Mouse (Mus musculus): ENCODE results near the gene Gpr157.
"Not testable (repeated sequence)": the region's sequence is repeated elsewhere in the genome, so short reads cannot be mapped to it uniquely, and the experiment has no call there.

The Gpr157 gene

GRCm38 (mm10) chr4:150087161-150087889, at the start of gene Gpr157:
Gpr157 (plus strand) TSS chr4:150087365.
- in situ Hi-C loops (cut with MboI; ENCODE audit: low sequenced_read_pairs), result no loop called here

GRCm38 (mm10) chr4:150038533-150038932, 48.6 kb upstream of the Gpr157 start:
- in situ Hi-C loops (cut with MboI; ENCODE audit: low sequenced_read_pairs), result loop anchor here (5.0 to 10.0 kb wide), 2 partner anchors 34 to 56 kb away; no protein-coding TSS in a partner anchor

DNA sequence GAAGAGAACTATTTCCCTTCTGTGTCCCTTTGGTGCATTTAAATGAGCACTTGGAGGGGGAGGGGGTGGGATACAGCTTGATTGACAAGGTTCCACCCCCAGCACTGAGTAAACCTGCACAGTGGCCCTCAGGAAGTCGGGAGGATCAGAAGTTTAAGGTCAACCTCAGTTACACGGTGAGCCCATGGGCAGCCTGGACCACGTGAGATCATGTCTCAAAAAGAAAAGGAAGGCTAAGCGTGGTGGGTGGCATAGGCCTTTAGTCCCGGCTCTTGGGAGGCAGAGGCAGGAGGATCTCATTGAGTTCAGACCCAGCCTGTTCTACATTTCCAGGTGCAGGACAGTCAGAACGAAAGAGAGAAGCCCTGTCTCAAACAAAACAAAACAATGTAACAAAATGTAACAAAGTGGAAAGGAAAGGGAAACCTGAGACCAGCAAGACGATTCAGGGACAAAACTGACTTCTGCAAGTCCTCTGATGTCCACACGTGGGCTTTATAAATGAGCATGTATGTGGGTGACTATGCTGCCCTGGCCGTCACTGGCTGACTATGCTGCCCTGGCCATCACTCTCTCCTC, 47.1 kb upstream of the Gpr157 start:
- in situ Hi-C loops (cut with MboI; ENCODE audit: low sequenced_read_pairs), result no loop called here

- in situ Hi-C loops (cut with MboI; ENCODE audit: low sequenced_read_pairs), result not testable (repeated sequence)
These were observed 46.3 kb upstream of the Gpr157 start for GRCm38 (mm10) chr4:150040856-150041255.

DNA sequence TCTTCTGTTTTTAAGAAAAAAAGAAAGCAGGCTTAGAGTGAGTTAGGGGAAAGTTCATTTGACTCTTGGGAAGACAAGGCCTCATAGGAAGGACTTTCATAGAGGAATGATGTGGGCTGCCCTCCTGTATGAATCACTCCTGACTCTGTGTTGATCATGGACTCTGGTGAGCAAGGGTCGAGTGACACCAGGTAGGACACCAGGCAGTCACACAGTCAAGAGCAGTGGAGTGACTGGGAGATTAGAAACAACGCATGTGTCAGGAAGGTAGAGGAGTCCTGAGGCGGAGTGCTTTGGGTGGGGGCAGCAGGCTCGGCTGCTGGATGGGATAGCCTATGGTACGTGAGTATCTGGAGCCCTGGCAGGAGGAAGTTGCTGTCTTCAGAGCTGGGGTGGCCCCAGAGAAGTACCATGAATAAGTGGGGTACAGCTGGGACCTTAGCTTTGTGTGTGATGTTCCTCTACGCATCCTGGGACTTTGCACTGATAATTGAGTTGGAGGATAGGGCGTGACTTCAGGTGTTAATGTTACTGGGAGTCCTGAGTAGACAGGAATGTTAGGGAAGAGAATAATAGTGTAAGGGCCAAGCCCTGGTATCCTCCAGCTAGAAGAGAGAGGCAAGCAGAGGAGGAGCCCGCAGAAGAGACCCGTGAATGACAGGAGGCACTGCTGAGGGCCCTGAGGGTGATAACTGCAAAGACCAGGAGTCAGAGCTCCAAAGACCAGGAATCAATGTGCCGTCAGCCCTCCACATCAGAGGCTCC, 45.6 kb upstream of the Gpr157 start:
- in situ Hi-C loops (cut with MboI; ENCODE audit: low sequenced_read_pairs), result no loop called here

- in situ Hi-C loops (cut with MboI; ENCODE audit: low sequenced_read_pairs), result no loop called here
These were observed 43.6 kb upstream of the Gpr157 start for GRCm38 (mm10) chr4:150043591-150043990.

DNA sequence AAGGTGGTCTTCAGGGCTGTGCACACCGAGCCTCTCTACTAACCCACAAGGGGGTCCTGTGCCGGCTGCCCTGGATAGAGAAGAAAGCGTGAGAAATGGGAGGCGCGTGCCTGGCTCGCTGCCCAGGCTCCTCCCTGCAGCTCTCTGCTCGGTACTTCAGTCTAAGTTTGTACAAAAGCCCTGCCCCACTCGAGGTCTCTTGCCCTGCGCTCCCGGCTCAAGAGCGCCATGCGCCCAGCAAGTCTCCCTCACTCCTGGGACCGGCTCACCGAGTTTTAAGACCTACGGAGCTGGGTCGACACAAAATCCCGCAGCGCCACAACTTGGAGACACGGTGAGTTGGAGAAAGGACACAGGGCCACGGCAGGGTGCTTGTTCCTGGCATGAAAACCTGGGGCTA, 39.1 kb upstream of the Gpr157 start:
- in situ Hi-C loops (cut with MboI; ENCODE audit: low sequenced_read_pairs), result no loop called here

DNA sequence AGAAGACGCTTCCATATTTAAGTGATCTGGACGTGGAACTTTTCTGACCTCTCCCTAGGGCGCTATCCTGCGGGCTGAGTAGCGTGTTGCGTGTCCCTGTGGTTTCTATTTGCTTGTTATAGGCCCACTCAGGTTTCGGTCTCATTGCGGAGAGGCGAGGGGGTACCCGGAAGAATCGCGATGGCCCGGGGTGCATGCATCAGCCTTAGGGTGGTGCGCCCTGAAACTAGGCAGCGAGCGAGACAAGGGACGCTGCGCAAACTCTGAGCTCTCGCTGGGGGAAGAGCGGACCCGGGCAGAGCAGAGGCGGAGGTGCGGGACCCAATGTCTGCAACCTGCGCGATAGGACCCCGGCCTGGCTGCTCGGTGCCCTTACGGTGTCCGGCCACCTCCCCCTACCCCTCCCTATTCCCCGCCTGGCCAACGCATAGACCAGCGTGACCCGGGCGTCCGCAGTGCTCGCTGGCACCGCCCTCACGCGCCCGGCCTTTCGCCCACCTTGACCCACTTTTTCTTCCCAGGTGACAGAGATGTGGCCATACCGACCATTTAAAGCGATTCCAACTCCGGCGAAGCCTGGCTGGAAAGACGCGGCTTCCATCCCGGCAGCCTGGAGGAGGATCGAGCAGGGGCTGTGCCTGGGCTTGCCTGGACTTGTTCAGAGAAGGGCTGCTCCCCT, 38.5 kb upstream of the Gpr157 start:
- in situ Hi-C loops (cut with MboI; ENCODE audit: low sequenced_read_pairs), result no loop called here

- in situ Hi-C loops (cut with MboI; ENCODE audit: low sequenced_read_pairs), result no loop called here
These were observed 38.0 kb upstream of the Gpr157 start for GRCm38 (mm10) chr4:150049157-150049513.

GRCm38 (mm10) chr4:150049564-150050226, 37.5 kb upstream of the Gpr157 start:
- in situ Hi-C loops (cut with MboI; ENCODE audit: low sequenced_read_pairs), result no loop called here

- in situ Hi-C loops (cut with MboI; ENCODE audit: low sequenced_read_pairs), result no loop called here
These were observed 35.7 kb upstream of the Gpr157 start for GRCm38 (mm10) chr4:150051514-150051913.

GRCm38 (mm10) chr4:150052380-150052779, 34.8 kb upstream of the Gpr157 start:
- in situ Hi-C loops (cut with MboI; ENCODE audit: low sequenced_read_pairs), result no loop called here

DNA sequence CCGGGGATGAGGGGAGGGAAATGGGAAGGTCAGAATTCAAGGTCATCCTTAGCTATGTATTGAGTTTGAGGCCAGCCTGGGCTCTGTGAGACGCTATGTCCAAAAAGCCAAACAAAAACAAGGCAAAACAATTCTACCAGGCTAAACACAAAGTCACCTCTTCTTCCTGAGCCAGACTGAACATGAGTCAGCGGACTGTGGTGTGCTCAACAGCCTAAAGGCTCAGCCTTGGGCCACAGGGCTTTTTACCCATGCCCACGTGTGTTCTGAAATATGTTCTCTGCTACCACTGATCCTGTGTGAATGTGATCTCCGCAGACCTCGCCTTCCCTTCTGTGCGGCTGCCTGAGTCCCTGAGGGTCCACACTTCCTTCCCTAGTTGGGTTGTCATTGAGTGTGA, 31.0 kb upstream of the Gpr157 start:
- in situ Hi-C loops (cut with MboI; ENCODE audit: low sequenced_read_pairs), result no loop called here

- in situ Hi-C loops (cut with MboI; ENCODE audit: low sequenced_read_pairs), result no loop called here
These were observed 29.4 kb upstream of the Gpr157 start for GRCm38 (mm10) chr4:150057722-150058121.

DNA sequence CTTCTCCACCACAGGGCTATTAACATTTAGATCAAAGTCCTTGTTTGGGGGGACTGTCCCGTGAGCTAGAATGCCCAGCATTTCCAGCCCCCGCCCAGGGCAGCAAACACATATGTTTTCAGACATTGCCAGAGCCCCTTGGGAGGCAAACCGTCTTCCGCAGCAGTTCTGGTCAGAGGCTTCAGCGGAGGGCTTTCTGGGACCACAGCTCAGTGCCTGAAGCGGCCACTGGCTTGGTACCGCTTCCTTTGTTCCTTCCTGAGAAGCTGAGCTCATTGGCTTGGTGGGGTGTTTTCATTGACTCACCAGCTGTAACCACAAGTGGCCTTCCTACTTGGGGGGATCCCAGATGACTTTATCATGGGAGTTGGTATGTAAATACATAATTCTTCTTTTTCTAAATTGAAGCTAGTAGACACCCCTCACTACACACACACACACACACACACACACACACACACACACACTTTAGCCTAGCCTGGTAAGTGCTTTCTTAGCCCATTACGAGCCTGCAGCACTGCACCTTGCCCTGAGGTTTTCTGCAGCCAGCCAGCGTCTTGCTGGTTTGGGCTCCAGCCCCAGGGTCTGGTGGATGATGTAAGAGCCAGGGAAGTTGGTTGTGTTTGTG, 27.2 kb upstream of the Gpr157 start:
- in situ Hi-C loops (cut with MboI; ENCODE audit: low sequenced_read_pairs), result no loop called here

- in situ Hi-C loops (cut with MboI; ENCODE audit: low sequenced_read_pairs), result no loop called here
These were observed 26.5 kb upstream of the Gpr157 start for GRCm38 (mm10) chr4:150060469-150061170.

GRCm38 (mm10) chr4:150061432-150062225, 25.5 kb upstream of the Gpr157 start:
- in situ Hi-C loops (cut with MboI; ENCODE audit: low sequenced_read_pairs), result no loop called here

DNA sequence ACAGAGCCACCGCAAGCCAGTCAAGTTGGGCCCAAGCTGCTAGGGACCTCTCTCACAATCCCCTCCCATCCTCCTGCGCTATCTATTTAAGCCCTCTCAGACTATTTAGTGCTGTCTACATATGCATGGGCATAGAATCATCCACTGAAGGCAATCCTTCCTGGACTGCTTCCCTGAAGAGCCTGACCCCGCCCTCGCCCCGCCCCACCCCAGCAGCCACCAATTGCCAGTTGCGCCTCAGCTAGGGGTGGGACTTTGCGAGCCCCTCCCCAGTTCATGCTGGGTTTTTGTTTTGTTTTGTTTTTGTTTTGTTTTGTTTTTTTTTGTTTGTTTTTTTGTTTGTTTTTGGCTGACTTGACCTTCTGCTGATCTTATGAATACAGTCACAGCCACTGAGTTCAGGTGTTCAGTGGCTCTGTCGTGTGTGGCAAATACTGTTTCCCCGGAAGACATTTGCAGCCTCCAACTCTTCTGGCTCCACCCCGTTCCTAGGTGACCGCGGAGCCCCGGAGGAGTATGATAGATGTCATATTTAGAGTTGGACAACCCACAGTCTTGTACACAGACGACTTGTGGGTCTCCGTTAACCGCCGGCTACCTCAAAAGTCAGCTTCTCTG, 20.4 kb upstream of the Gpr157 start:
- in situ Hi-C loops (cut with MboI; ENCODE audit: low sequenced_read_pairs), result no loop called here

- in situ Hi-C loops (cut with MboI; ENCODE audit: low sequenced_read_pairs), result no loop called here
These were observed 18.9 kb upstream of the Gpr157 start for GRCm38 (mm10) chr4:150068216-150068615.

Data from CH12F3 (cell line).